Mouse (Mus musculus) midbrain, embryonic 11.5 days (tissue): ENCODE data around the gene 1520401A03Rik. TPM values are rescaled to one million over a fixed set of nuclear protein-coding genes. Genes with fewer than 3 reads are reported as not detected.
A peak's percentile ranks its signal among the peaks of the same experiment; 100 is the strongest.

ENCODE experiments used
- ATAC-seq: fragments of 200-750 bp; cut with Nextera tagmentation; 2 replicates; pipeline ENCODE4 v1.8.0; 2017; ENCODE audit warnings: moderate TSS enrichment, moderate library complexity; ENCODE audit not compliant: low FRiP score
- DNase-seq: peaks from one replicate; pipeline ENCODE4 v3.0.0; 2015; ENCODE audit warnings: low spot score; ENCODE audit errors: missing footprints
- H3K27ac ChIP-seq: fragments of 300-500 bp; sonication (generic); 2 replicates; pipeline ENCODE4 v1.5.1; 2014; ENCODE audit warnings: low read depth, low read length
- H3K27me3 ChIP-seq: fragments of 300-500 bp; sonication (generic); 2 replicates; pipeline ENCODE4 v1.6.1; 2014; ENCODE audit warnings: mild to moderate bottlenecking, low read length, moderate library complexity, mixed read lengths; ENCODE audit not compliant: control insufficient read depth, insufficient read depth
- H3K36me3 ChIP-seq: fragments of 300-500 bp; sonication (generic); 2 replicates; pipeline ENCODE4 v1.6.1; 2014; ENCODE audit warnings: mild to moderate bottlenecking, low read length, moderate library complexity, mixed read lengths; ENCODE audit not compliant: control insufficient read depth, insufficient read depth
- H3K4me1 ChIP-seq: fragments of 300-500 bp; sonication (generic); 2 replicates; pipeline ENCODE4 v1.6.1; 2014; ENCODE audit warnings: low read length; ENCODE audit not compliant: control insufficient read depth, insufficient read depth
- H3K4me2 ChIP-seq: fragments of 300-500 bp; sonication (generic); 2 replicates; pipeline ENCODE4 v1.6.1; 2014; ENCODE audit warnings: mild to moderate bottlenecking, moderate library complexity
- H3K4me3 ChIP-seq: fragments of 300-500 bp; sonication (generic); 2 replicates; pipeline ENCODE4 v1.5.1; 2014; ENCODE audit warnings: low read depth, low read length
- H3K9ac ChIP-seq: fragments of 300-500 bp; sonication (generic); 2 replicates; pipeline ENCODE4 v1.6.1; 2014; ENCODE audit warnings: low read length
- H3K9me3 ChIP-seq: fragments of 300-500 bp; sonication (generic); 2 replicates; pipeline ENCODE4 v1.6.1; 2016; ENCODE audit warnings: low read length; ENCODE audit not compliant: control insufficient read depth
- WGBS: fragments of 180-500 bp; shearing (Covaris S2); extraction: QIAGEN DNeasy Blood & Tissue Kit; methylation state at CpG from one replicate; pipeline ENCODE4 v1.1.7; 2014; 5-methylcytosine and 5-hydroxymethylcytosine counted together
- polyA plus RNA-seq: library from polyadenylated mRNA; unstranded; fragments of >200 nt; fragmentation: Nextera tagmentation; extraction: Ambion mirVana; gene quantifications from 2 replicates; pipeline ENCODE4 v1.2.1, GENCODE M21; 2014

1520401A03Rik gene
- polyA plus RNA-seq, 1 experiment from 2014 or later: not detected

- no peak for ATAC-seq
- no peak overlapping the region for H3K4me2 ChIP-seq
Measured at GRCm38 (mm10) chr17:23670516-23671074, 52.0 kb downstream of the 1520401A03Rik start.

GRCm38 (mm10) chr17:23665511-23665910, 57.1 kb downstream of the 1520401A03Rik start:
- Histone ChIP-seq H3K4me2 (no peak overlapping the region), H3K4me3 (no peak overlapping the region), H3K9ac (no peak overlapping the region), H3K27ac (no peak overlapping the region), H3K36me3 (no peaks in the 10 kb centered on the region; the same call in 1 of the 2 replicates), H3K4me1 (no peaks in the 10 kb centered on the region), H3K9me3 (no peaks in the 10 kb centered on the region), H3K27me3 (peaks cover 14% of the 10 kb centered on the region)
- ATAC-seq (no peak), DNase-seq (no peak)
- 78% methylated on average over 14 of the region's 14 CpGs for WGBS

More at GRCm38 (mm10) chr17:23670516-23671074, 52.0 kb downstream of the 1520401A03Rik start:
- peaks cover 9% of the 10 kb centered on the region for H3K27me3 ChIP-seq
- no peaks in the 10 kb centered on the region for H3K9me3 ChIP-seq
- H3K27ac ChIP-seq: no peak overlapping the region
- WGBS: 89% methylated on average over 7 of the region's 7 CpGs
- H3K4me3 ChIP-seq: no peak overlapping the region
- peaks cover 8% of the 10 kb centered on the region for H3K4me1 ChIP-seq
- H3K9ac ChIP-seq: no peak overlapping the region
- H3K36me3 ChIP-seq: no peaks in the 10 kb centered on the region; the same call in 1 of the 2 replicates
- no peak for DNase-seq

GRCm38 (mm10) chr17:23664556-23665021, 58.0 kb downstream of the 1520401A03Rik start:
- DNase-seq (peak; percentile 85), ATAC-seq (peak; percentile 45)
- Histone ChIP-seq H3K27me3 (peaks cover 23% of the 10 kb centered on the region), H3K9me3 (no peaks in the 10 kb centered on the region), H3K4me1 (no peaks in the 10 kb centered on the region), H3K4me2 (no peak overlapping the region), H3K36me3 (no peaks in the 10 kb centered on the region; the same call in 1 of the 2 replicates), H3K9ac (no peak overlapping the region), H3K27ac (no peak overlapping the region), H3K4me3 (no peak overlapping the region)
- 18% methylated on average over 5 of the region's 5 CpGs for WGBS

GRCm38 (mm10) chr17:23661526-23661925, 61.1 kb downstream of the 1520401A03Rik start:
- Histone ChIP-seq H3K27ac (no peak overlapping the region), H3K27me3 (peaks cover 24% of the 10 kb centered on the region), H3K9me3 (no peaks in the 10 kb centered on the region), H3K4me3 (no peak overlapping the region), H3K4me1 (no peaks in the 10 kb centered on the region), H3K4me2 (no peak overlapping the region), H3K36me3 (no peaks in the 10 kb centered on the region), H3K9ac (no peak overlapping the region)
- WGBS: 2% methylated on average over 9 of the region's 9 CpGs
- DNase-seq: peak; percentile 87
- no peak for ATAC-seq

GRCm38 (mm10) chr17:23660876-23661200, 61.7 kb downstream of the 1520401A03Rik start:
- DNase-seq: no peak
- Histone ChIP-seq H3K9me3 (no peaks in the 10 kb centered on the region), H3K4me3 (no peak overlapping the region), H3K4me1 (no peaks in the 10 kb centered on the region), H3K36me3 (no peaks in the 10 kb centered on the region), H3K27me3 (peaks cover 24% of the 10 kb centered on the region), H3K9ac (no peak overlapping the region), H3K4me2 (no peak overlapping the region), H3K27ac (no peak overlapping the region)
- no peak for ATAC-seq
- WGBS: 6% methylated on average over 14 of the region's 14 CpGs

- ATAC-seq (no peak), DNase-seq (no peak)
- Histone ChIP-seq H3K27ac (no peak within 1 kb of the TSS), H3K9ac (no peak within 1 kb of the TSS), H3K9me3 (no peaks in the 10 kb centered on the region), H3K4me2 (no peak within 1 kb of the TSS), H3K27me3 (peaks cover 24% of the 10 kb centered on the region), H3K4me3 (no peak within 1 kb of the TSS), H3K4me1 (no peaks in the 10 kb centered on the region), H3K36me3 (no peaks in the 10 kb centered on the region)
- 8% methylated on average over 27 of the region's 27 CpGs for WGBS
Measured at GRCm38 (mm10) chr17:23660117-23660875, 62.3 kb downstream of the 1520401A03Rik start, which contains the start of gene Bicdl2. Gene Bicdl2, plus strand, starts transcription at chr17:23660506.

- H3K4me1 ChIP-seq: no peaks in the 10 kb centered on the region
- no peaks in the 10 kb centered on the region for H3K36me3 ChIP-seq
- no peak overlapping the region for H3K9ac ChIP-seq
- H3K9me3 ChIP-seq: no peaks in the 10 kb centered on the region
- H3K27me3 ChIP-seq: peaks cover 24% of the 10 kb centered on the region
- DNase-seq (no peak), ATAC-seq (no peak)
- H3K4me2 ChIP-seq: no peak overlapping the region
- 90% methylated on average over 3 of the region's 3 CpGs for WGBS
- no peak overlapping the region for H3K27ac ChIP-seq
- H3K4me3 ChIP-seq: no peak overlapping the region
Measured at GRCm38 (mm10) chr17:23658450-23658849, 64.1 kb downstream of the 1520401A03Rik start.

Other genes starting within 250 kb of the 1520401A03Rik start
- gene Vmn2r117, start 243.1 kb downstream of the 1520401A03Rik start, polyA plus RNA-seq: not detected in 2 replicates
- gene Zfp213, start 158.5 kb downstream of the 1520401A03Rik start, polyA plus RNA-seq: 17.5 and 19.9 TPM in 2 replicates
- gene Zfp13, start 123.3 kb downstream of the 1520401A03Rik start, polyA plus RNA-seq: 16.3 and 16.5 TPM in 2 replicates
- gene Zscan10, start 121.9 kb downstream of the 1520401A03Rik start, polyA plus RNA-seq: 0.22 TPM in 1 of 2 replicates, not detected in the other
- gene Mmp25, start 77.5 kb downstream of the 1520401A03Rik start, polyA plus RNA-seq: 0.43 and 0.61 TPM in 2 replicates
- 0.14 and 0.19 TPM in 2 replicates for gene Bicdl2, start 62.3 kb downstream of the 1520401A03Rik start, polyA plus RNA-seq
- gene Hcfc1r1, start 49.2 kb downstream of the 1520401A03Rik start, polyA plus RNA-seq: 37.4 and 40.6 TPM in 2 replicates
- 55.1 and 57.0 TPM in 2 replicates for gene Thoc6, start 48.9 kb downstream of the 1520401A03Rik start, polyA plus RNA-seq
- 2.0 and 2.2 TPM in 2 replicates for gene Tnfrsf12a, start 45.3 kb downstream of the 1520401A03Rik start, polyA plus RNA-seq
- gene Cldn6, start 43.5 kb downstream of the 1520401A03Rik start, polyA plus RNA-seq: 2.3 and 2.5 TPM in 2 replicates
- 0.58 and 0.82 TPM in 2 replicates for gene Cldn9, start 38.8 kb downstream of the 1520401A03Rik start, polyA plus RNA-seq
- 29.3 and 33.7 TPM in 2 replicates for gene Pkmyt1, start 3.6 kb upstream of the 1520401A03Rik start, polyA plus RNA-seq
- gene Paqr4, start 18.1 kb upstream of the 1520401A03Rik start, polyA plus RNA-seq: 29.5 and 30.2 TPM in 2 replicates
- gene Kremen2, start 23.1 kb upstream of the 1520401A03Rik start, polyA plus RNA-seq: 0.58 and 0.63 TPM in 2 replicates
- gene Flywch1, start 48.8 kb upstream of the 1520401A03Rik start, polyA plus RNA-seq: 125 and 142 TPM in 2 replicates
- 20.4 and 20.9 TPM in 2 replicates for gene Flywch2, start 63.3 kb upstream of the 1520401A03Rik start, polyA plus RNA-seq
- gene Srrm2, start 67.7 kb upstream of the 1520401A03Rik start, polyA plus RNA-seq: 408 and 439 TPM in 2 replicates
- 1,062 and 1,170 TPM in 2 replicates for gene Elob, start 106.4 kb upstream of the 1520401A03Rik start, polyA plus RNA-seq
- gene Prss33, start 113.3 kb upstream of the 1520401A03Rik start, polyA plus RNA-seq: 0.27 TPM in 1 of 2 replicates, not detected in the other
- not detected in 2 replicates for gene Prss32, start 121.1 kb upstream of the 1520401A03Rik start, polyA plus RNA-seq
- gene Prss41, start 121.4 kb upstream of the 1520401A03Rik start, polyA plus RNA-seq: 0.41 and 0.81 TPM in 2 replicates
- not detected in 2 replicates for gene Prss21, start 145.3 kb upstream of the 1520401A03Rik start, polyA plus RNA-seq
- gene Dcpp1, start 158.1 kb upstream of the 1520401A03Rik start, polyA plus RNA-seq: not detected in 2 replicates
- gene Dcpp2, start 158.1 kb upstream of the 1520401A03Rik start, polyA plus RNA-seq: not detected in 2 replicates
- gene Dcpp3, start 194.7 kb upstream of the 1520401A03Rik start, polyA plus RNA-seq: not detected in 2 replicates
- gene Sbp, start 218.9 kb upstream of the 1520401A03Rik start, polyA plus RNA-seq: not detected in 2 replicates
- not detected in 2 replicates for gene Sbpl, start 232.5 kb upstream of the 1520401A03Rik start, polyA plus RNA-seq